Mouse (Mus musculus) ES-E14 (cell line): ENCODE data around the gene Exoc6. TPM values are rescaled to one million over a fixed set of nuclear protein-coding genes. Genes with fewer than 3 reads are reported as not detected.

Experiments
- DNase-seq: peaks from one replicate; pipeline ENCODE4 v3.0.0-alpha.2; 2013; ENCODE audit warnings: low read depth, low spot score
- H3K27ac ChIP-seq: 2 replicates; pipeline ENCODE4 v1.5.1; 2012; ENCODE audit warnings: low read depth, mild to moderate bottlenecking, low read length, moderate library complexity, mixed read lengths; ENCODE audit not compliant: poor library complexity, insufficient read depth, severe bottlenecking
- H3K36me3 ChIP-seq: 2 replicates; pipeline ENCODE4 v1.6.1; 2012; ENCODE audit warnings: mild to moderate bottlenecking, low read length, moderate library complexity, mixed read lengths; ENCODE audit not compliant: control insufficient read depth, poor library complexity, insufficient read depth, severe bottlenecking
- H3K4me1 ChIP-seq, 2 experiments: fragments of 150-350 bp in 1 of 2; sonication (generic) in 1 of 2; 2 replicates each; pipeline ENCODE4 v1.6.1; 2012; ENCODE audit warnings: low read length in 2 of 2, mild to moderate bottlenecking in 1 of 2, mixed read lengths in 1 of 2; ENCODE audit not compliant: control insufficient read depth in 2 of 2, insufficient read depth in 2 of 2, poor library complexity in 1 of 2
- H3K4me3 ChIP-seq, 2 experiments: fragments of 150-350 bp in 1 of 2; sonication (generic) in 1 of 2; 2 replicates each; pipeline ENCODE4 v1.5.1; 2012; ENCODE audit warnings: low read length in 2 of 2, low read depth in 1 of 2, mild to moderate bottlenecking in 1 of 2, mixed read lengths in 1 of 2; ENCODE audit not compliant: insufficient read depth in 1 of 2, poor library complexity in 1 of 2, severe bottlenecking in 1 of 2
- H3K9ac ChIP-seq: 2 replicates; pipeline ENCODE4 v1.6.1; 2012; ENCODE audit warnings: low read depth, mild to moderate bottlenecking, low read length, mixed read lengths; ENCODE audit not compliant: poor library complexity, insufficient read depth, severe bottlenecking
- H3K9me3 ChIP-seq: fragments of 150-350 bp; sonication (generic); 2 replicates; pipeline ENCODE4 v1.6.1; 2012; ENCODE audit warnings: low read depth, mild to moderate bottlenecking, low read length; ENCODE audit not compliant: control insufficient read depth, insufficient read depth
- CHD2 ChIP-seq: IDR thresholded peaks from 2 replicates; pipeline ENCODE4 v1.6.1; 2014; ENCODE audit warnings: mild to moderate bottlenecking, low read depth, low read length, inconsistent platforms
- HCFC1 ChIP-seq: IDR thresholded peaks from 2 replicates; pipeline ENCODE4 v1.6.1; 2012; ENCODE audit warnings: low read length, inconsistent platforms, borderline replicate concordance; ENCODE audit not compliant: insufficient read depth
- MAFK ChIP-seq: IDR thresholded peaks from 2 replicates; pipeline ENCODE4 v1.6.1; 2014; ENCODE audit warnings: mild to moderate bottlenecking, low read depth, low read length, inconsistent platforms; ENCODE audit not compliant: insufficient read depth
- ZC3H11A ChIP-seq: IDR thresholded peaks from 2 replicates; pipeline ENCODE4 v1.6.1; 2012; ENCODE audit warnings: low read depth, mild to moderate bottlenecking, inconsistent platforms, low read length, borderline replicate concordance
- ZNF384 ChIP-seq: IDR thresholded peaks from 2 replicates; pipeline ENCODE4 v1.6.1; 2012; ENCODE audit warnings: low read depth, low read length, inconsistent platforms
- in situ Hi-C, 2 experiments: fragments of 600-800 bp; cut with MboI; formaldehyde crosslinking; loops; one replicate each; pipeline ENCODE4 v1.15.1; 2025; ENCODE audit warnings: low sequenced_read_pairs in 2 of 2, inconsistent platforms in 1 of 2; ENCODE audit not compliant: unreplicated experiment in 2 of 2
- total RNA-seq: library from RNA; depleted of rRNA; stranded (reverse); fragments of 300-350 nt; gene quantifications from 2 replicates; pipeline ENCODE4 v1.2.3, GENCODE M21; 2012

Exoc6 gene
- total RNA-seq, 1 experiment, result 10.1 TPM

DNA sequence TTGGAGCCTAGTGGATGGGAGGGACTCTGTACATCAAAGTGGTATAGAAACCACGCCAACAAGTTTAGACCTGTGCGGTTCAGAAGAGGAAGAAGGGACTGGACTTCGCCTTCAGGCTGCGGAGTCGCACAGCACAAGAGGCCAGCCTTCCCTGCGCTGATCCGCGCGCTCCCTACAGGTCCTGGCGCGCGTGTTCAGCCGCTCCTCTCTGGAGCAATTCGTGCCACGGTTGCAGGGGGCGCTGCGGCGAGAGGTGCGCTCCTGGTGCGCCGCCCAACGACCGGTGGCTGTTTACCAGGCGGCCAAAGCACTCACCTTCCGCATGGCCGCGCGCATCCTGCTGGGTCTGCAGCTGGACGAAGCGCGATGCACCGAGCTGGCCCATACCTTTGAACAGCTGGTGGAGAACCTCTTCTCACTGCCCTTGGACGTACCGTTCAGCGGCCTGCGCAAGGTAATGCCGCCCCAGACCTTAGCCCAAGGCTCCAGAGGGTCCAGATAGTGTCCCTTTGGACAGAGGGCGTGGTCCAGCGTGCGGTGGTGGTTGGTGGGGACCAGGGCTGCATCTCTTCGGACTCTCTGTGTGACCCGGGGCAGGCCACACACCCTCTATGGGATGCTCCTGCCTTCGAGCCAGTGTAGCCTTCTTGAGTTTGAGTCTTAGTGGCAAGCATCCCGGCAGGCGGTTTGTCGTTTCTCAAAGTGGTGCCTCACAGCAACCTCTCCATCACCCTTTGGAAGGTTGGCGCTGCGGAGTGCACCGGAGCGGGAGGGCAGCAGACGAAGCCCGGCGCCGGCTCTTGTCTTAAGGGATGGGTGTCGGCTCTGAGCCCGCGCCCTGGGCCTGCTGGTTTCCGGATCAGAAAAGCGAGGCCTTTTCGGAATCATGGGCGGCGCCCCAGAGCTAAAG is 137.0 kb downstream of the Exoc6 start:
- DNase-seq, result no peak
- Histone ChIP-seq H3K9me3 (no peaks in the 10 kb centered on the region), H3K36me3 (no peaks in the 10 kb centered on the region), H3K4me1 (peaks cover 2 to 7% of the 10 kb centered on the region in 2 experiments; a peak in 2 of 4 replicates), H3K4me3 (peak overlapping the region; percentile 40 to 42; a peak in 3 of 4 replicates), H3K27ac (no peak overlapping the region), H3K9ac (no peak overlapping the region)
- in situ Hi-C loops, result no loop called here
- no peak for TF ChIP-seq HCFC1
- no peak for TF ChIP-seq MAFK
- no peak for TF ChIP-seq ZC3H11A
- TF ChIP-seq ZNF384, result no peak
- no peak for TF ChIP-seq CHD2

DNA sequence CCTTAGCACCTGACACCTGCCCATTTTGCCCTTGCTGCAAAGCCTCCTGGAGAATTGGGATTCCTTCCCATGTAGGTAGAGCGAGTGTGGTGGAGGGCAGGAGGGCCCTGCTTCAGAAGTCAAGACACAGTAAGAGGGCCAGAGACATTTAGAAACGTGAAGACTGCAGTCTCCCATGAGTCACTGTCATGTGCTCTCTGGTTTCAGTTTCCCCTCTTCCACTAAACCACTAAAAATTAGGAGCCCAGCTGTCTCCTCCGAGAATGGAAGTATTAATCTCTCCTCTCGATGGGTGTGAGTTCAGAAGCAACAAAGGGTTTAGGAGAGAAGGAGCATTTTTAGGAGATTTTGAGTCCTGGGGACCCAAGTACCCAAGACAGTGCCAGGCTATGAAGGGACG is 139.3 kb downstream of the Exoc6 start:
- no peak for DNase-seq
- Histone ChIP-seq H3K9ac (no peak overlapping the region), H3K9me3 (no peaks in the 10 kb centered on the region), H3K27ac (no peak overlapping the region), H3K36me3 (no peaks in the 10 kb centered on the region), H3K4me3 (no peak overlapping the region), H3K4me1 (peaks cover 2 to 7% of the 10 kb centered on the region in 2 experiments; a peak in 2 of 4 replicates)
- in situ Hi-C loops, result no loop called here
- no peak for TF ChIP-seq HCFC1
- no peak for TF ChIP-seq ZC3H11A

DNA sequence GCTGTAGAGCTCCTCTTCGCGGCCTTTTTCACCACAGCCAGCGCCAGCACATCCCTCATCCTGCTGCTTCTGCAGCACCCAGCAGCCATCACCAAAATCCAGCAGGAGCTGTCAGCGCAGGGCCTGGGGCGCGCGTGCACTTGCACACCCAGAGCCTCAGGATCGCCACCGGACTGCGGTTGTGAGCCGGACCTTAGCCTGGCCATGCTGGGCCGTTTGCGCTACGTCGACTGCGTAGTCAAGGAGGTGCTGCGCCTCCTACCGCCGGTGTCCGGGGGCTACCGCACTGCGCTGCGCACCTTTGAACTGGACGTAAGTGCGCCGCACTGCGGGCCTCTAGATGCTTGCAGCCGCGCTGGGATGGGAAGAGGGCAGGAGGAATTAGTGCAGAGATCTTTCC is 140.5 kb downstream of the Exoc6 start:
- Histone ChIP-seq H3K9me3 (no peaks in the 10 kb centered on the region), H3K4me3 (peak overlapping the region in 1 of 2 experiments; percentile 44; a peak in 2 of 4 replicates), H3K27ac (no peak overlapping the region), H3K9ac (no peak overlapping the region), H3K4me1 (peaks cover 2 to 5% of the 10 kb centered on the region in 2 experiments; a peak in 2 of 4 replicates), H3K36me3 (no peaks in the 10 kb centered on the region)
- in situ Hi-C loops, result no loop called here
- DNase-seq, result no peak
- TF ChIP-seq ZNF384 (no peak), HCFC1 (no peak), MAFK (no peak), ZC3H11A (no peak), CHD2 (no peak)

DNA sequence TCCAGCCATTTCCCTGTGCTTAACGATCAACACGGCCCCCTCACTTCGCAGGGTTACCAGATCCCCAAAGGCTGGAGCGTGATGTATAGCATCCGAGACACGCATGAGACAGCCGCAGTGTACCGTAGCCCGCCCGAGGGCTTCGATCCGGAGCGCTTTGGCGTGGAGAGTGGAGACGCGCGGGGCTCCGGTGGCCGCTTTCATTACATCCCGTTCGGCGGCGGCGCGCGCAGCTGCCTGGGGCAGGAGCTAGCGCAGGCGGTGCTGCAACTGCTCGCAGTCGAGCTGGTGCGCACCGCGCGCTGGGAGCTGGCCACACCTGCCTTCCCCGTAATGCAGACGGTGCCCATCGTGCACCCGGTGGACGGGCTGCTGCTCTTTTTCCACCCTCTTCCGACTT is 142.7 kb downstream of the Exoc6 start:
- H3K4me1 ChIP-seq, result peaks cover 2 to 5% of the 10 kb centered on the region in 2 experiments; a peak in 2 of 4 replicates
- no peak overlapping the region for H3K27ac ChIP-seq
- DNase-seq, result no peak
- in situ Hi-C loops, result no loop called here
- no peaks in the 10 kb centered on the region for H3K36me3 ChIP-seq
- no peaks in the 10 kb centered on the region for H3K9me3 ChIP-seq
- H3K4me3 ChIP-seq, result peak overlapping the region; percentile 43 to 46
- 0 out of 2 replicates have a peak overlapping the region, but pooled peaks have one; percentile 24 for H3K9ac ChIP-seq
- TF ChIP-seq ZC3H11A, result no peak
- TF ChIP-seq ZNF384, result no peak
- no peak for TF ChIP-seq CHD2
